Mouse (Mus musculus) heart, embryonic 11.5 days (tissue): Measurements from ENCODE around the gene Tollip. TPM values are rescaled to one million over a fixed set of nuclear protein-coding genes. Genes with fewer than 3 reads are reported as not detected.
A peak's percentile ranks its signal among the peaks of the same experiment; 100 is the strongest.

Source experiments
- ATAC-seq: fragments of 200-750 bp; cut with Nextera tagmentation; replicated peaks from 2 replicates; pipeline ENCODE4 v1.8.0; 2017; ENCODE audit warnings: moderate library complexity; ENCODE audit not compliant: insufficient number of reproducible peaks, low FRiP score, low TSS enrichment
- H3K27ac ChIP-seq: fragments of 300-500 bp; sonication (generic); 2 replicates; pipeline ENCODE4 v1.5.1; 2014; ENCODE audit warnings: mild to moderate bottlenecking, low read depth, low read length
- H3K27me3 ChIP-seq: fragments of 300-500 bp; sonication (generic); 2 replicates; pipeline ENCODE4 v1.6.1; 2014; ENCODE audit warnings: mild to moderate bottlenecking, low read length, mixed read lengths; ENCODE audit not compliant: control insufficient read depth, insufficient read depth
- H3K36me3 ChIP-seq: fragments of 300-500 bp; sonication (generic); 2 replicates; pipeline ENCODE4 v1.6.1; 2014; ENCODE audit warnings: mild to moderate bottlenecking, low read length, moderate library complexity, mixed read lengths; ENCODE audit not compliant: control insufficient read depth, insufficient read depth
- H3K4me1 ChIP-seq: fragments of 300-500 bp; sonication (generic); 2 replicates; pipeline ENCODE4 v1.6.1; 2014; ENCODE audit warnings: low read length; ENCODE audit not compliant: control insufficient read depth, insufficient read depth
- H3K4me2 ChIP-seq: fragments of 300-500 bp; sonication (generic); 2 replicates; pipeline ENCODE4 v1.6.1; 2014; ENCODE audit warnings: mild to moderate bottlenecking, moderate library complexity
- H3K4me3 ChIP-seq: fragments of 300-500 bp; sonication (generic); 2 replicates; pipeline ENCODE4 v1.5.1; 2014; ENCODE audit warnings: low read depth, low read length
- H3K9ac ChIP-seq: fragments of 300-500 bp; sonication (generic); 2 replicates; pipeline ENCODE4 v1.6.1; 2014; ENCODE audit warnings: mild to moderate bottlenecking, low read depth, low read length, moderate library complexity
- H3K9me3 ChIP-seq: fragments of 300-500 bp; sonication (generic); replicated peaks from 2 replicates; pipeline ENCODE4 v1.6.1; 2016; ENCODE audit warnings: low read length; ENCODE audit not compliant: control insufficient read depth
- WGBS: fragments of 180-500 bp; shearing (Covaris S2); extraction: QIAGEN DNeasy Blood & Tissue Kit; methylation state at CpG from one replicate; pipeline ENCODE4 v1.1.7; 2014; ENCODE audit not compliant: insufficient replicate concordance; 5-methylcytosine and 5-hydroxymethylcytosine counted together
- polyA plus RNA-seq: library from polyadenylated mRNA; unstranded; fragments of >200 nt; fragmentation: Nextera tagmentation; extraction: Ambion mirVana; gene quantifications from 2 replicates; pipeline ENCODE4 v1.2.1, GENCODE M21; 2014

The Tollip gene
- polyA plus RNA-seq, 1 experiment from 2014 or later = 36.2 TPM

DNA sequence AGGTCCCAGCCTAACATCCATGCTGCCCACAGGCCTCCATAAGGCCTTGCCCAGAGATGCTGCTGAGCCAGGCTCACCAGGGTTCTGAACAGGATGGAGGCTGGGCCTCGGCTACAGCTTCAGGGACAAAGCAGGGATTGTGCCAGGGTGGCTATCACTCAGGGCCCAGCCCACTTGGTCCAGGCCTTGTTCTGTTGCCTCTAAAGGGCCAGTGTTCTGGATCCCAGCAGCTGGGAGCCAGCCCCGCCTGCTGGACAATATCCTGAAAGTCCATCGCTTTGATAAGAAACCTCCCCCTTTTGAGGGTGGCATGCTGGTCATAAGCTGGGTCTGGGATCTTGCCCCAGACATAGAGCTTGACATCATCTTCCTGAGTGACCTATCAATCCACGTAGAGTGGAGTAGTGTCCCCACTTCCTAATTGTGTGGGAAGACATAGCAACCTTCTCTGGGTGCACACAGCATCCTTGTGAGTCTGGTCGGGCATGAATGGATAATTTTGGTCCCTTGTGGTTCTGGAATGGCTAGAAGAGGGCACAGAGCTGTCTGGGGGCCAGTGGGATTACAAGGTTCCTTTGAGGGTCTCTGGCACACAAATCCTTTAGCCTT is 37.4 kb upstream of the Tollip start:
- H3K4me2 ChIP-seq = no peak overlapping the region
- H3K36me3 ChIP-seq = no peaks in the 10 kb centered on the region
- no peaks in the 10 kb centered on the region for H3K4me1 ChIP-seq
- peaks cover 48% of the 10 kb centered on the region for H3K27me3 ChIP-seq
- no peaks in the 10 kb centered on the region for H3K9me3 ChIP-seq
- 70% methylated on average over 5 of the region's 5 CpGs for WGBS
- no peak overlapping the region for H3K9ac ChIP-seq
- no peak overlapping the region for H3K27ac ChIP-seq
- ATAC-seq = no peak
- H3K4me3 ChIP-seq = no peak overlapping the region

GRCm38 (mm10) chr7:141953616-141954015 is 35.3 kb upstream of the Tollip start:
- 77% methylated on average over 6 of the region's 6 CpGs for WGBS
- ATAC-seq = no peak
- Histone ChIP-seq H3K27me3 (peaks cover 68% of the 10 kb centered on the region), H3K4me3 (no peak overlapping the region), H3K27ac (no peak overlapping the region), H3K9me3 (no peaks in the 10 kb centered on the region), H3K9ac (no peak overlapping the region), H3K4me1 (peaks cover 6% of the 10 kb centered on the region; the same call in 1 of the 2 replicates), H3K36me3 (no peaks in the 10 kb centered on the region), H3K4me2 (no peak overlapping the region)

DNA sequence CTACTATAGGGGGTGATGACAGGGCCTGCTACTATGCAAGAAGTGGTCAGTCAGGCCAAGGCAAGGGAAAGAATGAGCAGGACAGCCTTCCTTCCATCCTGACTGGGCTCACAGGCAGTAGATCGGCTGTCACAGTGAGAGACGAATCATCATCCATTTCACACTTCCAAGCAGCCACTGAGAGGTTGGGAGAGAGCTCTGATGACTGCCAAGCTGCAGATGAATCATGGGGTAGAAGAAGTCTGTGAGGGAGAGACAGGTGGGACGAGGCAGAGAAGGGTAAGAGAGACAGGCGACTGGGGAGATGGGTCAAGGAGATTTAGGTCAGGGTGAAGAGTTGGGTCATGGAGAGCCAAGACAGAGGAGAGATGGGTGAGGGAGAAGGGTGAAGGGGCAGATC is 34.6 kb upstream of the Tollip start:
- H3K27me3 ChIP-seq = peaks cover 75% of the 10 kb centered on the region
- WGBS = 57% methylated on average over 4 of the region's 4 CpGs

GRCm38 (mm10) chr7:141951821-141952220 is 33.5 kb upstream of the Tollip start:
- Histone ChIP-seq H3K27ac (no peak overlapping the region), H3K4me3 (no peak overlapping the region), H3K36me3 (no peaks in the 10 kb centered on the region), H3K4me2 (no peak overlapping the region), H3K27me3 (peaks cover 79% of the 10 kb centered on the region), H3K4me1 (peaks cover 6% of the 10 kb centered on the region; the same call in 1 of the 2 replicates), H3K9me3 (no peaks in the 10 kb centered on the region), H3K9ac (no peak overlapping the region)
- no peak for ATAC-seq
- 87% methylated on average over 4 of the region's 4 CpGs for WGBS

More for the DNA sequence above, 34.6 kb upstream of the Tollip start:
- Histone ChIP-seq H3K9ac (no peak overlapping the region), H3K4me2 (no peak overlapping the region), H3K36me3 (no peaks in the 10 kb centered on the region), H3K27ac (no peak overlapping the region), H3K4me3 (no peak overlapping the region), H3K4me1 (peaks cover 6% of the 10 kb centered on the region; the same call in 1 of the 2 replicates), H3K9me3 (no peaks in the 10 kb centered on the region)
- ATAC-seq = no peak

- WGBS = 1% methylated on average over 83 of the region's 84 CpGs
- H3K4me2 ChIP-seq = peak overlapping the region; percentile 90
- H3K4me1 ChIP-seq = peaks cover 6% of the 10 kb centered on the region; the same call in 1 of the 2 replicates
- H3K9me3 ChIP-seq = no peaks in the 10 kb centered on the region
- H3K9ac ChIP-seq = no peak overlapping the region; the same call in 1 of the 2 replicates
- H3K27me3 ChIP-seq = peaks cover 78% of the 10 kb centered on the region
- H3K27ac ChIP-seq = no peak overlapping the region
- no peaks in the 10 kb centered on the region for H3K36me3 ChIP-seq
- ATAC-seq = no peak
- H3K4me3 ChIP-seq = peak overlapping the region; percentile 39
These were observed 32.1 kb upstream of the Tollip start for GRCm38 (mm10) chr7:141950104-141951013.

GRCm38 (mm10) chr7:141949799-141950103 is 31.4 kb upstream of the Tollip start:
- no peak for ATAC-seq
- H3K9ac ChIP-seq = peak overlapping the region; percentile 28; the same call in 1 of the 2 replicates
- H3K4me1 ChIP-seq = peaks cover 6% of the 10 kb centered on the region; the same call in 1 of the 2 replicates
- H3K27ac ChIP-seq = no peak overlapping the region
- H3K4me3 ChIP-seq = peak overlapping the region; percentile 39
- peak overlapping the region; percentile 90 for H3K4me2 ChIP-seq
- H3K27me3 ChIP-seq = peaks cover 81% of the 10 kb centered on the region
- no peaks in the 10 kb centered on the region for H3K9me3 ChIP-seq
- 0% methylated on average over 23 of the region's 54 CpGs for WGBS
- no peaks in the 10 kb centered on the region for H3K36me3 ChIP-seq

DNA sequence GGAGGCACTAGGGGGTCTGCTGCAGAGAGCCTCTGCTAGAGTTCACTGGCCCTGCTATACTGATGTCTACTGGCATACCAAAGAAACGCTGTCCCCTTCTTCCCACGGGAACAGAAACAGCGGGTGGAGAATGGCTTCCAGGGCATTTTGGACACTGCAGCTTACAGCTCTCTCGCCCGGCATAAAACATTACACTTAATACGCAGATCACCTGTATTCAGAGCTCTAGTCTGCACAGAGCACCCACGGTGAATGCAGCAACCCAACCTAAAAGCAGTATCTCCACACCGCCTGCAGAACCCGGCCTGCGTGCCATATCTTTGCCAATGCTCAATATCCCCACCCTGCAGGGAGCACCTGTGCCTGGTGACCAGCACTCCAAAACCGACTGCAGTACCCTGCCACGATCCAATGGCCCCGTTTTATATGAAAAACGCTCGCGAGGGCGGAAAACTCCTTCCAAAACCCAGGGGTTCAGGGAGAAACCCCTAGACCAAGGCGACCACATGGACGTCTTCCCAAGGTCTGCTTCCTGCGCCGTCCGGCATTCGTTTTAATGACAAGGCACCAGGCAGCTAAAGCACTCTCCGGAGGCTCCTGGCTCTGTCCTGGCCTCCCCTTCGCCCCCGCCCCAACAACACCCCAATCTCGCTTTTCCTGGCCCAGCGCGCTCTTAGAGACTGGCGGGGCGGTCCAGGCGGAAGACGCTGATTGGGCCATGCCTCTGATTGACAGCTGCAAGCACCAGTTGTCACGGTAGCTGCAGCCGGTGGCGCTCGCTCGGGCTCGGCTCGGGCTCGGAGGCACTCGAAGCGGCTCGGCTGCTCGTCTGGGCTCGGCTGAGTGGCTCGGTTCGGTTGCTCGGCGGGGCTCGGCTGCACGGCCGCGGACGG is 30.8 kb upstream of the Tollip start, which contains the start of gene Brsk2:
Gene Brsk2, plus strand, starts transcription at position 846 of the 893 bp plus-strand sequence.
- peak; percentile 84 for ATAC-seq
- WGBS = 3% methylated on average over 55 of the region's 55 CpGs

DNA sequence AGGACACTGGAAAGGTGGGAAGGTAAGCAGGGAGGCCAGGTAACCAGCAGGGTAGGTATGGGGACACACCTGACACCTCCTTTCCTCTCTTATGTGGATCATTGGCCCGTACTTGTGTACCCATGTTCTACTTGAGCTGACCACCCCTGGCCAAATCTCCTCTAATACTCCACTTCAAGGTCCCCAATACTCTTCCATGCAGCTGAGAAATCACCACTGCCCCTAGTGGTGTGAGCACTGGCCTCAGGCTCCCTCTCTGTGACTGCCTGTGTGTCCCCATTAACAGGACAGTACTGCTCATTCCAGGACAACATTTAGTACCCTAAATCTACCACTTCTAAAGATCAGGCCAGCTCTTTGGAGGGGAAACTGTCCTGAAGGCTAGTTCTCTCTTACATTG is 29.7 kb upstream of the Tollip start:
- no peak for ATAC-seq
- peaks cover 67% of the 10 kb centered on the region for H3K27me3 ChIP-seq
- no peak overlapping the region for H3K27ac ChIP-seq
- no peak overlapping the region for H3K9ac ChIP-seq
- H3K4me2 ChIP-seq = no peak overlapping the region
- no peaks in the 10 kb centered on the region for H3K9me3 ChIP-seq
- no peak overlapping the region for H3K4me3 ChIP-seq
- H3K4me1 ChIP-seq = peaks cover 6% of the 10 kb centered on the region; the same call in 1 of the 2 replicates
- 56% methylated on average over 1 of the region's 1 CpGs for WGBS
- no peaks in the 10 kb centered on the region for H3K36me3 ChIP-seq

More for the DNA sequence above, 30.8 kb upstream of the Tollip start, which contains the start of gene Brsk2:
- Histone ChIP-seq H3K9me3 (no peaks in the 10 kb centered on the region), H3K27me3 (peaks cover 75% of the 10 kb centered on the region), H3K4me3 (peak within 1 kb of the TSS; percentile 39), H3K36me3 (no peaks in the 10 kb centered on the region), H3K27ac (no peak within 1 kb of the TSS), H3K4me1 (peaks cover 6% of the 10 kb centered on the region; the same call in 1 of the 2 replicates), H3K4me2 (peak within 1 kb of the TSS; percentile 90), H3K9ac (peak within 1 kb of the TSS; percentile 28; the same call in 1 of the 2 replicates)
